Mouse (Mus musculus) midbrain, postnatal 0 days (tissue): Measurements from ENCODE around the gene Ppme1. TPM values are rescaled to one million over a fixed set of nuclear protein-coding genes. Genes with fewer than 3 reads are reported as not detected.

Experiments used
- ATAC-seq: fragments of 200-750 bp; cut with Nextera tagmentation; 2 replicates; pipeline ENCODE4 v1.8.0; 2017; ENCODE audit warnings: moderate number of reproducible peaks, mild to moderate bottlenecking, moderate TSS enrichment, moderate library complexity; ENCODE audit not compliant: low FRiP score
- DNase-seq: peaks from one replicate; pipeline ENCODE4 v3.0.0-alpha.2; 2015; ENCODE audit warnings: low spot score
- H3K27ac ChIP-seq: fragments of 300-500 bp; sonication (generic); 2 replicates; pipeline ENCODE4 v1.5.1; 2014; ENCODE audit warnings: low read depth, mild to moderate bottlenecking, low read length, mixed read lengths
- H3K27me3 ChIP-seq: fragments of 300-500 bp; sonication (generic); 2 replicates; pipeline ENCODE4 v1.6.1; 2014; ENCODE audit warnings: low read length, control low read depth, mixed read lengths; ENCODE audit not compliant: insufficient read depth
- H3K36me3 ChIP-seq: fragments of 300-500 bp; sonication (generic); 2 replicates; pipeline ENCODE4 v1.6.1; 2014; ENCODE audit warnings: low read length, control low read depth, mixed read lengths; ENCODE audit not compliant: insufficient read depth
- H3K4me1 ChIP-seq: fragments of 300-500 bp; sonication (generic); 2 replicates; pipeline ENCODE4 v1.6.1; 2014; ENCODE audit warnings: mild to moderate bottlenecking, control low read depth, antibody characterized with exemption, low read length, mixed read lengths; ENCODE audit not compliant: insufficient read depth
- H3K4me2 ChIP-seq: fragments of 300-500 bp; sonication (generic); 2 replicates; pipeline ENCODE4 v1.6.1; 2014; ENCODE audit warnings: low read depth, mild to moderate bottlenecking, low read length, mixed read lengths; ENCODE audit not compliant: poor library complexity, severe bottlenecking
- H3K4me3 ChIP-seq: fragments of 300-500 bp; sonication (generic); 2 replicates; pipeline ENCODE4 v1.5.1; 2014; ENCODE audit warnings: low read depth, mild to moderate bottlenecking, low read length, moderate library complexity
- H3K9ac ChIP-seq: fragments of 300-500 bp; sonication (generic); replicated peaks from 2 replicates; pipeline ENCODE4 v1.6.1; 2014; ENCODE audit warnings: mild to moderate bottlenecking, low read length, moderate library complexity, mixed read lengths; ENCODE audit not compliant: poor library complexity, severe bottlenecking
- H3K9me3 ChIP-seq: fragments of 300-500 bp; sonication (generic); 2 replicates; pipeline ENCODE4 v1.6.1; 2016; ENCODE audit warnings: low read length, control low read depth
- CTCF ChIP-seq: IDR thresholded peaks from 2 replicates; pipeline ENCODE4 v1.5.1; 2016; ENCODE audit warnings: antibody characterized with exemption, mild to moderate bottlenecking
- WGBS: fragments of 180-500 bp; shearing (Covaris S2); extraction: QIAGEN DNeasy Blood & Tissue Kit; methylation state at CpG from one replicate; pipeline ENCODE4 v1.1.7; 2014; 5-methylcytosine and 5-hydroxymethylcytosine counted together
- polyA plus RNA-seq: library from polyadenylated mRNA; unstranded; fragments of >200 nt; fragmentation: Nextera tagmentation; extraction: Ambion mirVana; gene quantifications from 2 replicates; pipeline ENCODE4 v1.2.1, GENCODE M21; 2015
- total RNA-seq: library from RNA; depleted of rRNA; stranded (reverse); fragments of >200 nt; gene quantifications from 2 replicates; pipeline ENCODE4 v1.2.3, GENCODE M21; 2014

The Ppme1 gene
- total and polyA plus RNA-seq, 2 experiments from 2014 or later: 149 to 172 TPM

- no peak for ATAC-seq
- Histone ChIP-seq H3K36me3 (no peaks in the 10 kb centered on the region), H3K4me2 (no peak overlapping the region), H3K27ac (no peak overlapping the region), H3K27me3 (no peaks in the 10 kb centered on the region), H3K9ac (no peak overlapping the region), H3K9me3 (no peaks in the 10 kb centered on the region), H3K4me1 (no peaks in the 10 kb centered on the region), H3K4me3 (no peak overlapping the region)
- no peak for TF ChIP-seq CTCF
- 74% methylated on average over 14 of the region's 14 CpGs for WGBS
- DNase-seq: no peak
These were observed 73.1 kb downstream of the Ppme1 start for GRCm38 (mm10) chr7:100298861-100299510.

GRCm38 (mm10) chr7:100296699-100297098 lies 75.4 kb downstream of the Ppme1 start:
- Histone ChIP-seq H3K4me1 (no peaks in the 10 kb centered on the region), H3K9ac (no peak overlapping the region), H3K4me3 (no peak overlapping the region), H3K9me3 (no peaks in the 10 kb centered on the region), H3K4me2 (no peak overlapping the region), H3K27me3 (no peaks in the 10 kb centered on the region), H3K27ac (no peak overlapping the region), H3K36me3 (no peaks in the 10 kb centered on the region)
- WGBS: 67% methylated on average over 6 of the region's 6 CpGs
- no peak for ATAC-seq
- TF ChIP-seq CTCF: no peak
- DNase-seq: no peak

DNA sequence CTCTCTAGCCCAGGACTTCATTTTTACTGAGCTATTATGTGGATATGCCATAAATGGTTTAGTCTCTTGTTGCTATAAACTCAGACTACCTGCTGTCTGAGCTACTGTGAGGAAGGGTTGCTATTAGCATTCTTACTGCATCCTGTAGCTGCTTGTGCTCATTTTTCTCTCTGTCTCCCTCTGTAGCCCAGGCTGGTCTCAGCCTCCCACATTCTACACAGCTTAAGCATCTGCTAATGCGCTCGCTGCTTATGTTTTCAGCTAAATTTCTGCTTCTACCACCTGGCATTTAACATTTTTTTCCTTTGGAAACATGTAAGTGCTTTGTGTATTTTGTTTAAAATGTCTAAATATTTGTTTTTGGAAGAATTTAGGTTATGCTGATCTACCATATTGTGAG lies 76.4 kb downstream of the Ppme1 start:
- DNase-seq (no peak), ATAC-seq (no peak)
- Histone ChIP-seq H3K36me3 (no peaks in the 10 kb centered on the region), H3K4me3 (no peak overlapping the region), H3K9ac (no peak overlapping the region), H3K4me2 (no peak overlapping the region), H3K27me3 (no peaks in the 10 kb centered on the region), H3K4me1 (no peaks in the 10 kb centered on the region), H3K27ac (no peak overlapping the region), H3K9me3 (no peaks in the 10 kb centered on the region)
- WGBS: 86% methylated on average over 2 of the region's 2 CpGs
- TF ChIP-seq CTCF: peak; percentile 19; the same call in 1 of the 2 replicates

DNA sequence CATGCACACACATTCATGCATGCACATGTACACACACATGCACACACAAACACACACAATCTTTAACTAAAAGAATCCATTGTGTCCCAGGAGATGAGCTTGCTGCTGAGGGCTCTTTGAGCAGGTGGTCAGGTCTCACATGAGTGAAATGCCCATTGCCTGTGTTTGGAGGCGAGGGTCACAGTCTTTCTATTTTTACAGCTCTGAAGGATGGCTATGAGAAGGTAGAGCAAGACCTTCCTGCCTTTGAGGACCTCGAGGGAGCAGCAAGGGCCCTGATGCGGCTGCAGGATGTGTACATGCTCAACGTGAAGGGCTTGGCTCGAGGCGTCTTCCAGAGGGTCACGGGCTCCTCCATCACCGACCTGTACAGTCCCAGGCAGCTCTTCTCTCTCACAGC lies 78.6 kb downstream of the Ppme1 start:
- Histone ChIP-seq H3K36me3 (no peaks in the 10 kb centered on the region), H3K27me3 (no peaks in the 10 kb centered on the region), H3K4me1 (peaks cover 1% of the 10 kb centered on the region; the same call in 1 of the 2 replicates), H3K4me2 (no peak overlapping the region), H3K9me3 (no peaks in the 10 kb centered on the region), H3K4me3 (no peak overlapping the region), H3K27ac (no peak overlapping the region), H3K9ac (no peak overlapping the region)
- DNase-seq (no peak), ATAC-seq (no peak)
- 88% methylated on average over 8 of the region's 8 CpGs for WGBS
- no peak for TF ChIP-seq CTCF

DNA sequence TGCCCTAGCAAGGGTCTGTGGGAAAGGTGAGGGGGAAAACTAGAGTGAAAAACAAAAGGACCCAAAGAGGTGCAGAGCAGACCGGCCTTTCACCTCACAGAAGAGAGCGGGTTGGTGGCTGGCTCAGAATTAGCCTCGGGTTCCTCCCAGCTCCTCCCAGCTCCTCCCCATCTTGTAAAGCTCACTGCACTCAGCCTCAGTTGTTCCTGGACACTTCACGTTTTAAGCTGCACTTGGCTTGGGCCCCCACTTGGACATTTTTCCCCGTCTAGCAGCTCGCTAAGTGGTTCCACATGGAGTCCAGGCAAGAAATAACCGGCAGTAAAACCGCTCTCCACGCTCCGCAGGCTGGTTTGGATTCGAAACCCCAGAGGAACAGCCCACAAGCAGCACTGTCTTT lies 83.5 kb downstream of the Ppme1 start:
- TF ChIP-seq CTCF: no peak
- H3K4me3 ChIP-seq: no peak overlapping the region
- DNase-seq: no peak
- ATAC-seq: no peak
- 51% methylated on average over 11 of the region's 11 CpGs for WGBS
- H3K4me1 ChIP-seq: peaks cover 6% of the 10 kb centered on the region; the same call in 1 of the 2 replicates
- H3K27ac ChIP-seq: no peak overlapping the region
- H3K9me3 ChIP-seq: no peaks in the 10 kb centered on the region
- H3K36me3 ChIP-seq: no peaks in the 10 kb centered on the region
- no peak overlapping the region for H3K9ac ChIP-seq
- H3K27me3 ChIP-seq: no peaks in the 10 kb centered on the region
- 0 out of 2 replicates have a peak overlapping the region, but pooled peaks have one; percentile 6 for H3K4me2 ChIP-seq

DNA sequence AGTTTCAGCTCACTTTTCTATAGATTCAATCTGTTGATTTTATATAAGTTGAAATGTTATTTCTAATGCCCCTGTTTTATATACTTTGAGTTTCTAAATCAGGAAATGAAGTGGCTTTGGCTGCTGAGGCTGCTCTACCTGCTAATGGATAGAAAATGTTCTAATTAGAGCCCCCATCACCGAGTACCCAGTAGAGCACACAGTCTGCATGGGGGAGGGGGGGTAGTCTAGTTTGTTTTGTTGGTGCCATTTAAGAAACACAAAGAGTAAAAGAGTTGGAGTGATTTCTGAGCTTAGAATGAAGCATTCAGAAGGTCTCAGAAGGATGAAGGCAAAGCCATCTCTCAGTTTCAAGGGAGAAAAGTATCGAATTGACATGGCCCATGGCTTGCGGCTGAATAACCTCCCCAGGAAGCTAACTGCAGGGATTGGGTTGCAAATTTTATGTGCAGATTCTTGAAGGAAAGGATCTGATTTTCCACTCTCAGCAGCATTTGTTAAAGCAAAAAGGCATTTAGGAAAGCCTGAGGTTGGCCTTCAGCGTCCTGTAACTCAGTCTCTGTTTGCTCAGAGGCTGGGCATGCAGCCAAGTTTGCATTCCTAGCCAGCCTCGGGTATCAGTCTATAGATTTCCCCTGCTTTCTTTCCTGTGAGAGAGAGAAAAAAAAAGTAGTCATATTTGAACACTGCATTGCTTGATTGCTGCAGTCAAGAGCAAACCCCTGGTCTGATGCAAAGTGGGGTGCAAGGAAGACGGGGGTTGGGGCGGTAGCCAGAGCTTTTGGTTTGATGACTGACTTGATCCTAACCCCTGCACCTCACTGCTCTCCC lies 84.1 kb downstream of the Ppme1 start:
- Histone ChIP-seq H3K4me2 (0 out of 2 replicates have a peak overlapping the region, but pooled peaks have one; percentile 6), H3K27me3 (no peaks in the 10 kb centered on the region), H3K4me3 (no peak overlapping the region), H3K9me3 (no peaks in the 10 kb centered on the region), H3K9ac (no peak overlapping the region), H3K4me1 (peaks cover 6% of the 10 kb centered on the region; the same call in 1 of the 2 replicates), H3K36me3 (no peaks in the 10 kb centered on the region), H3K27ac (no peak overlapping the region; the same call in 1 of the 2 replicates)
- DNase-seq (peak; percentile 57), ATAC-seq (no peak)
- no peak for TF ChIP-seq CTCF
- 24% methylated on average over 7 of the region's 7 CpGs for WGBS
